Mouse (Mus musculus) heart, embryonic 12.5 days (tissue): Measurements from ENCODE around the gene Rara. TPM values are rescaled to one million over a fixed set of nuclear protein-coding genes. Genes with fewer than 3 reads are reported as not detected.

Source experiments
- ATAC-seq: fragments of 200-750 bp; cut with Nextera tagmentation; 2 replicates; pipeline ENCODE4 v1.8.0; 2017; ENCODE audit warnings: moderate TSS enrichment, moderate library complexity; ENCODE audit not compliant: insufficient number of reproducible peaks, low FRiP score
- H3K27ac ChIP-seq: fragments of 300-500 bp; sonication (generic); 2 replicates; pipeline ENCODE4 v1.5.1; 2016; ENCODE audit warnings: mild to moderate bottlenecking, moderate library complexity; ENCODE audit not compliant: poor library complexity, severe bottlenecking
- H3K27me3 ChIP-seq: fragments of 300-500 bp; sonication (generic); replicated peaks from 2 replicates; pipeline ENCODE4 v1.6.1; 2016; ENCODE audit warnings: mild to moderate bottlenecking, moderate library complexity
- H3K36me3 ChIP-seq: fragments of 300-500 bp; sonication (generic); 2 replicates; pipeline ENCODE4 v1.6.1; 2016; ENCODE audit warnings: mild to moderate bottlenecking, moderate library complexity
- H3K4me1 ChIP-seq: fragments of 300-500 bp; sonication (generic); replicated peaks from 2 replicates; pipeline ENCODE4 v1.6.1; 2016; ENCODE audit warnings: mild to moderate bottlenecking
- H3K4me2 ChIP-seq: fragments of 300-500 bp; sonication (generic); 2 replicates; pipeline ENCODE4 v1.6.1; 2016; ENCODE audit warnings: mild to moderate bottlenecking, moderate library complexity
- H3K4me3 ChIP-seq: fragments of 300-500 bp; sonication (generic); 2 replicates; pipeline ENCODE4 v1.5.1; 2016; ENCODE audit warnings: mild to moderate bottlenecking
- H3K9ac ChIP-seq: fragments of 300-500 bp; sonication (generic); 2 replicates; pipeline ENCODE4 v1.6.1; 2016; ENCODE audit warnings: mild to moderate bottlenecking, moderate library complexity
- H3K9me3 ChIP-seq: fragments of 300-500 bp; sonication (generic); replicated peaks from 2 replicates; pipeline ENCODE4 v1.6.1; 2016; ENCODE audit warnings: mild to moderate bottlenecking, moderate library complexity
- WGBS: fragments of 180-500 bp; shearing (Covaris S2); methylation state at CpG from one replicate; pipeline ENCODE4 v1.1.7; 2016; 5-methylcytosine and 5-hydroxymethylcytosine counted together
- polyA plus RNA-seq: library from polyadenylated mRNA; unstranded; fragments of >200 nt; fragmentation: Nextera tagmentation; extraction: Ambion mirVana; gene quantifications from 2 replicates; pipeline ENCODE4 v1.2.1, GENCODE M21; 2016

Gene Rara
- polyA plus RNA-seq, 1 experiment from 2014 or later = 33.8 TPM

- peaks cover 89% of the 10 kb centered on the region for H3K36me3 ChIP-seq
- H3K4me2 ChIP-seq = peak overlapping the region; percentile 8; the same call in 1 of the 2 replicates
- H3K27me3 ChIP-seq = no peaks in the 10 kb centered on the region
- H3K27ac ChIP-seq = 0 out of 2 replicates have a peak overlapping the region, but pooled peaks have one; percentile 35
- H3K4me3 ChIP-seq = no peak overlapping the region
- WGBS = 81% methylated on average over 29 of the region's 29 CpGs
- 0 out of 2 replicates have a peak overlapping the region, but pooled peaks have one; percentile 2 for H3K9ac ChIP-seq
- H3K9me3 ChIP-seq = no peaks in the 10 kb centered on the region
- H3K4me1 ChIP-seq = peaks cover 62% of the 10 kb centered on the region
- ATAC-seq = no peak
These were observed 42.7 kb downstream of the Rara start for GRCm38 (mm10) chr11:98970191-98970925.

- Histone ChIP-seq H3K4me3 (no peak overlapping the region), H3K27me3 (no peaks in the 10 kb centered on the region), H3K9ac (peak overlapping the region; percentile 5; the same call in 1 of the 2 replicates), H3K27ac (peak overlapping the region; percentile 35; the same call in 1 of the 2 replicates), H3K9me3 (no peaks in the 10 kb centered on the region), H3K4me1 (peaks cover 51% of the 10 kb centered on the region), H3K36me3 (peaks cover 86% of the 10 kb centered on the region), H3K4me2 (no peak overlapping the region)
- ATAC-seq = no peak
- WGBS = 69% methylated on average over 23 of the region's 23 CpGs
These were observed 43.9 kb downstream of the Rara start for GRCm38 (mm10) chr11:98971316-98972031.

GRCm38 (mm10) chr11:98972215-98972614 is 44.6 kb downstream of the Rara start:
- Histone ChIP-seq H3K27me3 (no peaks in the 10 kb centered on the region), H3K4me2 (no peak overlapping the region), H3K4me1 (peaks cover 44% of the 10 kb centered on the region), H3K27ac (no peak overlapping the region), H3K9ac (no peak overlapping the region), H3K36me3 (peaks cover 78% of the 10 kb centered on the region), H3K4me3 (no peak overlapping the region), H3K9me3 (no peaks in the 10 kb centered on the region)
- WGBS = 61% methylated on average over 9 of the region's 9 CpGs
- ATAC-seq = no peak; the same call in 1 of the 2 replicates

GRCm38 (mm10) chr11:98972801-98973360 is 45.3 kb downstream of the Rara start:
- peaks cover 71% of the 10 kb centered on the region for H3K36me3 ChIP-seq
- H3K4me3 ChIP-seq = no peak overlapping the region
- H3K27ac ChIP-seq = no peak overlapping the region
- no peaks in the 10 kb centered on the region for H3K9me3 ChIP-seq
- H3K27me3 ChIP-seq = no peaks in the 10 kb centered on the region
- 86% methylated on average over 9 of the region's 9 CpGs for WGBS
- no peak for ATAC-seq
- no peak overlapping the region for H3K9ac ChIP-seq
- H3K4me2 ChIP-seq = no peak overlapping the region
- peaks cover 39% of the 10 kb centered on the region for H3K4me1 ChIP-seq

GRCm38 (mm10) chr11:98973584-98973983 is 46.0 kb downstream of the Rara start:
- Histone ChIP-seq H3K27ac (no peak overlapping the region), H3K9ac (no peak overlapping the region), H3K27me3 (0 out of 2 replicates have a peak, but pooled peaks cover 1% of the 10 kb centered on the region), H3K4me3 (no peak overlapping the region), H3K4me1 (peaks cover 32% of the 10 kb centered on the region), H3K36me3 (peaks cover 64% of the 10 kb centered on the region), H3K9me3 (no peaks in the 10 kb centered on the region), H3K4me2 (no peak overlapping the region)
- ATAC-seq = no peak
- WGBS = 85% methylated on average over 14 of the region's 14 CpGs

- Histone ChIP-seq H3K9me3 (no peaks in the 10 kb centered on the region), H3K27me3 (0 out of 2 replicates have a peak, but pooled peaks cover 7% of the 10 kb centered on the region), H3K4me2 (no peak overlapping the region), H3K9ac (no peak overlapping the region), H3K27ac (no peak overlapping the region), H3K4me1 (peaks cover 25% of the 10 kb centered on the region), H3K36me3 (peaks cover 59% of the 10 kb centered on the region), H3K4me3 (no peak overlapping the region)
- ATAC-seq = no peak
- 78% methylated on average over 6 of the region's 6 CpGs for WGBS
These were observed 46.6 kb downstream of the Rara start for GRCm38 (mm10) chr11:98974213-98974612.

GRCm38 (mm10) chr11:98974871-98975719 is 47.5 kb downstream of the Rara start:
- no peak overlapping the region for H3K27ac ChIP-seq
- no peak for ATAC-seq
- H3K36me3 ChIP-seq = peaks cover 51% of the 10 kb centered on the region
- no peak overlapping the region for H3K4me3 ChIP-seq
- H3K9me3 ChIP-seq = no peaks in the 10 kb centered on the region
- no peak overlapping the region for H3K4me2 ChIP-seq
- WGBS = 47% methylated on average over 5 of the region's 5 CpGs
- H3K4me1 ChIP-seq = peaks cover 17% of the 10 kb centered on the region
- no peak overlapping the region for H3K9ac ChIP-seq
- peaks cover 10% of the 10 kb centered on the region for H3K27me3 ChIP-seq

GRCm38 (mm10) chr11:98978526-98979148 is 51.0 kb downstream of the Rara start:
- Histone ChIP-seq H3K9ac (no peak overlapping the region), H3K9me3 (no peaks in the 10 kb centered on the region), H3K27me3 (peaks cover 38% of the 10 kb centered on the region), H3K4me1 (peaks cover 23% of the 10 kb centered on the region), H3K4me3 (no peak overlapping the region), H3K4me2 (no peak overlapping the region), H3K27ac (no peak overlapping the region), H3K36me3 (peaks cover 18% of the 10 kb centered on the region)
- WGBS = 59% methylated on average over 15 of the region's 15 CpGs
- no peak for ATAC-seq

GRCm38 (mm10) chr11:98979356-98979755 is 51.7 kb downstream of the Rara start:
- no peak for ATAC-seq

GRCm38 (mm10) chr11:98981289-98981996 is 53.8 kb downstream of the Rara start:
- Histone ChIP-seq H3K9me3 (no peaks in the 10 kb centered on the region), H3K9ac (peak overlapping the region; percentile 81), H3K27me3 (peaks cover 40% of the 10 kb centered on the region), H3K36me3 (no peaks in the 10 kb centered on the region), H3K4me2 (peak overlapping the region; percentile 99), H3K4me3 (peak overlapping the region; percentile 61), H3K4me1 (peaks cover 41% of the 10 kb centered on the region), H3K27ac (no peak overlapping the region)
- ATAC-seq = peak; percentile 8; the same call in 1 of the 2 replicates
- 34% methylated on average over 20 of the region's 20 CpGs for WGBS

More at GRCm38 (mm10) chr11:98979356-98979755, 51.7 kb downstream of the Rara start:
- no peak overlapping the region for H3K27ac ChIP-seq
- WGBS = 73% methylated on average over 5 of the region's 5 CpGs
- H3K4me2 ChIP-seq = no peak overlapping the region
- H3K4me1 ChIP-seq = peaks cover 24% of the 10 kb centered on the region
- peaks cover 10% of the 10 kb centered on the region for H3K36me3 ChIP-seq
- H3K27me3 ChIP-seq = peaks cover 40% of the 10 kb centered on the region
- H3K9ac ChIP-seq = no peak overlapping the region
- H3K9me3 ChIP-seq = no peaks in the 10 kb centered on the region
- H3K4me3 ChIP-seq = no peak overlapping the region
